Mouse (Mus musculus) heart, adult 11 months (tissue): ENCODE measurements around the gene Csnk1g2.
"Not testable (repeated sequence)": the region's sequence is repeated elsewhere in the genome, so short reads cannot be mapped to it uniquely, and the experiment has no call there.

Experiments
- DNase-seq: peaks from one replicate; pipeline ENCODE4 v3.0.0; 2022

Gene Csnk1g2

DNA sequence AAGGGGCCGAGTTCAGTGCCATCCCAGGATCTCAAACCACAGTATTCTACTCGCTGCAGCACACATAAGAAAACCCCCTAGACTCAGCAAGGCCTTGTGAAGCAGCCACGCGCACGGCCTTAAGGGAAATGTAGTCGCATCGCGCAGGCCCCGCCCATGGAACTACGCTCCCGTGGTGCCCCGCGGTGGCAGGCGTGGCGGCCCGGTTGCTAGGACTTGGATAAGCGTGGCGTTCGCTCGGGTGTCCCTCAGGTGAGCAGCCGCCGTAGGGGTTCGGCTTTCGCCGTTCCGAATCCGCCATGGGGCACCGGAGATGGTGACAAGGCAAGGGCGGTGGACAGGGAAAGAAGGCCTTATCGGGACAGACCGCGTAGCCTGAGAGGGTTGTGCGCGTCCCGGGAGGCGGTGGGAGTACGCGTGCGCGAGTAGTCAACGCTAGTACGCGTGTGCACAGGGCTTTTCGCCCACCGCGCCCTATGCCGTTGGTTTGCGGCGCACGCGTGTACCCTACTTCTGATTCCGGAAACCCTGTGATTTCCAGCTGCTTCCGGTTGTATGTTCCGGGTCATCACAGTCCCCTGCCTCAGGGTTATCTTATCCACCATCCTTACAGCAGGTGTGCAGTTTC, 19.8 kb upstream of the Csnk1g2 start, which contains the start of the genes Scamp4 and Adat3:
Gene Scamp4 (plus strand): TSS at position 175 of the 628 bp plus-strand sequence.
Gene Adat3 (plus strand): TSS at position 183 of the 628 bp plus-strand sequence.
- DNase-seq = peak; percentile 99

DNA sequence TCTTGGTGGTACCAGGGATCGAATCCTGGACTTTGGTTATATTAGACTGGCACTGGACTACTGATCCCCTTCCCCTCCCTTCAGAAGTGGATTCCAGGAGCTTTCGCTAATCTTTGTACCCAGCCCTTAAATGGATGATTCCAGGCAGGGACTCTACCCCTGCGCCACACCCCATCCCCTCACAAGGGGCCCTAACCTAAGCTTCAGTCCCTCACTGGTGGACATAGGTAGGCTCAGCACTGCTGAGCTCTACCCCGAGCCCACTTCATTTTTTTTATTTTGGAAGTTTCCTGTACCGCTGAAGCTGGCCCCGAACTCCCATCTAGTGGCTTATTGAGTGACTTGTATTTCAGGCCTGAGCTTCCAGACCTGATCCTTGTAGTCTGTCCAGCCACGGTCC, 19.3 kb upstream of the Csnk1g2 start:
- DNase-seq = no peak

DNA sequence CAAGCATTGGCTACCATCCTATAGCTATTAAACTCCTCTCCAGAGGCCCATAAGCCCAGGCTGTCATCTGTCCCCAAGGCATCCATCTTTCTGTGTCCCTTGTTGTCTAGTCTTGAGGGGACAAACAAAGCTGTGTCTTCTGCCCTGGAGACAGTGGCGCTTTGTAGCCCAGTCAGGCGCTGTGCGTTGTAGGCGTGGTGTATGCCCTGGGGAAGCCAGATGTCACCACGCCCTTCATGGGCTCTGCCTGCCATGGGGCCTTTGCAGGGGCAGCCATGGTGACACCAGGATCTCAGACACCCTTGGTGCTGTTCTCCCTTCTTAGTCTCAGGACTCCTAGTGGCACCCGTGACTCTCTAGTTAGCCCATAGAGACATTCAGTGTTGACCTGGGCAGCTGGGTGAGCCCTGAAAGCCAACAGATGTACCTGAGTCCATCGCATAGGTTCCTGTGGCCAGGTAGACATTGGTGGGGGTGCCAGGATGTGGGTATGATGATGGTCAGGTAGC, 18.6 kb upstream of the Csnk1g2 start:
- DNase-seq = no peak

DNA sequence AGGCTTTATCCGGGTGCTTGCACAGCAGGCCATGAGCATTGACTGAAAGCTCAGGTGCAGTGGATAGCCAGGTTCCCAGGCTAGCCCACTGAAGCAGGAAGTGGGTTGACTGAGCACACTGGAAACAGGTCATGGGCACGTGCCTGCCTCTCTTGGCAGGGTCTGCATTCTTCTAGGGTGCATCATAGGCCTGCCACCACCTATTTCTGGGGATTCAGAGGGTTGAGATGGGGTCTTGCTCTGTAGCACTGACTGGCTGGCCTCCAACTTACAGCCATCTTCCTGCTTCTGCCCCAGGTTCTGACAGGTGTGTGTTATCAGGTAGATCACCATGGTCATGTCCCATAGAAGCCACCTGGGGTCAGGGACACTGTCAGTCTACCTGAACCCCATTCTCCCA, 17.6 kb upstream of the Csnk1g2 start:
- no peak for DNase-seq

DNA sequence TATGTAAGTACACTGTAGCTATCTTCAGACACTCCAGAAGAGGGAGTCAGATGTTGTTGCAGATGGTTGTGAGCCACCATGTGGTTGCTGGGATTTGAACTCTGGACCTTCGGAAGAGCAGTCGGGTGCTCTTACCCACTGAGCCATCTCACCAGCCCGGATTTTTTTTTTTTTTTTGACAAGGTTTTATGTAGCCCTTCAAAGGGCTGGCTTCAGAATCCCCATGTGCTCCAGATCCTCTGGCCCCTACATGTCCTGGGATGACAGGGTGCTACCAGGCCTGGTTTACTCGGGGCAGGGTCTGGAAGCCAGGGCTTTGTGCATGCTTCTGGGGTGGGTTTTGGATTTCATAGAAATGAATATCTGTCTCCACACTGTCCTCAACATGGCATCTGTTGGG, 16.9 kb upstream of the Csnk1g2 start, which contains the start of gene Gm49322:
Gene Gm49322 (plus strand): TSS at position 301 of the 400 bp plus-strand sequence.
- DNase-seq = not testable (repeated sequence)

DNA sequence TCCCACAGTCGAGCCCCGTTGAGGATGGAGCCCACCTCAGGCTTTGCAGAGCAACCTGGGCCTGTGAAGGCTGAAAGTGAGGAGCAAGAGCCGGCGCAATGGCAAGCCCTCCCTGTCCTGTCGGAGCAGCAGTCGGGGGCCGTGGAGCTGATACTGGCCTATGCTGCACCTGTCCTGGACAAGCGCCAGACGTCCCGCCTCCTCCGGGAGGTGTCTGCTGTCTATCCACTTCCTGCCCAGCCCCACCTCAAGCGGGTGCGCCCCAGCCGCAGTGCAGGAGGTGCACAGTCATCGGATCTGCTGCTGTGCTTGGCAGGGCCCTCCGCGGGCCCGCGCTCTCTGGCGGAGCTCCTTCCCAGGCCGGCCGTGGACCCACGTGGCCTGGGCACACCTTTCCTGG, 16.3 kb upstream of the Csnk1g2 start:
- no peak for DNase-seq

DNA sequence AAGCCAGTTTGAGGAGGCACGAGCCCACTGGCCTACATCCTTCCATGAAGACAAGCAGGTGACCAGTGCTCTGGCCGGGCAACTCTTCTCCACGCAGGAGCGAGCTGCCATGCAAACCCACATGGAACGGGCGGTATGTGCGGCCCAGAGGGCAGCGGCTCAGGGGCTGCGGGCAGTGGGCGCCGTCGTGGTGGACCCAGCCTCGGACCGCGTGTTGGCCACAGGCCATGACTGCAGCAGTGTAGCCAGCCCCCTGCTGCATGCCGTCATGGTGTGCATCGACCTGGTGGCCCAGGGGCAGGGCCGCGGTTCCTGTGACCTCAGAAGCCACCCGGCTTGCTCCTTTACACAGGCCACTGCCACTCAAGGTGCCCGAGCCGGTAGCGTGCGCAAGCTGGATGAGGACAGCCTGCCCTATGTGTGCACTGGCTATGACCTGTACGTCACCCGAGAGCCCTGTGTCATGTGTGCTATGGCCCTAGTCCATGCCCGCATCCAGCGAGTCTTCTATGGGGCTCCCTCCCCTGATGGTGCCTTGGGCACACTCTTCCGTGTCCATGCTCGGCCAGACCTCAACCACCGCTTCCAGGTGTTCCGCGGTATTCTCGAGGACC, 15.8 kb upstream of the Csnk1g2 start:
- DNase-seq = peak; percentile 92

DNA sequence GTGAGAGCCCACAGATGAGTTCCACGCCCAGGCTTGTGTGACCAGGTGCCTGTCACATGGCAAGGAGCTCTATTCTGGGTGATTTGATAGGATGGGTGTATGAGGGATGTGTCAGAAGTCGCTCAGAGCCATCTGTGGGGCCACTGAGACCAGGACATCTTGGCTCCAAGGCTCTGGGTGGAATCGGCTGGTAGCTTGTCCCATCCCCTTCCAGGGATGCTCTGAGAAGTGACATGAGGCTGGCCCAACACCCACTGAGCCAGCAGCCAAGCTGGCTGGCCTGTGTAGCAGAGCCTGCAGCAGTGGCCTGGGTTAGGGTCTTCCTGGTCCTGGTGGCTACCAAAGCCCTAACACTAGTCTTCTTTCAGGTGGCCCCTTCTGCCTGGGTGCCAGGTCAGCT, 14.2 kb upstream of the Csnk1g2 start:
- no peak for DNase-seq

DNA sequence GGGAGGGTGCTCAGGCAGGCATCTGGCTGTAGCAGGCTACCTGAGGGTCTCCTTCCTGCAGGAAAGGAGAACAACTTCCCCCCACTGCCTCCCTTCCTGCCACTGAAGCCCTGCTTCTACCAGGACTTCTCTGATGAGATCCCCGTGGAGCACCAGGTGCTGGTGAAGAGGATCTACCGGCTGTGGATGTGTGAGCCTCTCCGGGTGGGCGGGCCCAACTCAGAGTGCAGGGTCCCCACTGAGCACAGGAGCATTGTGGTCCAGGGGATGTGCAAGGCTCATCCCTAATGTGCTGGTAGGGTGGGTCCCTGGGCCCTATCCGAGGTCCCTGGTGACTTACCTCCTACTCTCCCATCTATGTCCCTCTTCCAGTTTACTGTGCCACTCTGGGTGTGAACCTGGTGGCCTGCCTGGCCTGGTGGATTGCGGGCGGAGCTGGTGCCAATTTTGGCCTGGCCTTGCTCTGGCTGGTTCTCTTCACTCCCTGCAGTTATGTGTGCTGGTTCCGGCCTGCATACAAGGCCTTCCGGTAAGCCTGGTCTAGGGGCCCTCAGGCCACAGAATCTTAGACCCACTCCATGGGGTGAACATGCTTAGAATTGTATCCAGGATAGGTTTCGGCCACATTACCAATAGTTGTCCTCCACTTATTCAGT, 13.2 kb upstream of the Csnk1g2 start:
- peak; percentile 89 for DNase-seq

DNA sequence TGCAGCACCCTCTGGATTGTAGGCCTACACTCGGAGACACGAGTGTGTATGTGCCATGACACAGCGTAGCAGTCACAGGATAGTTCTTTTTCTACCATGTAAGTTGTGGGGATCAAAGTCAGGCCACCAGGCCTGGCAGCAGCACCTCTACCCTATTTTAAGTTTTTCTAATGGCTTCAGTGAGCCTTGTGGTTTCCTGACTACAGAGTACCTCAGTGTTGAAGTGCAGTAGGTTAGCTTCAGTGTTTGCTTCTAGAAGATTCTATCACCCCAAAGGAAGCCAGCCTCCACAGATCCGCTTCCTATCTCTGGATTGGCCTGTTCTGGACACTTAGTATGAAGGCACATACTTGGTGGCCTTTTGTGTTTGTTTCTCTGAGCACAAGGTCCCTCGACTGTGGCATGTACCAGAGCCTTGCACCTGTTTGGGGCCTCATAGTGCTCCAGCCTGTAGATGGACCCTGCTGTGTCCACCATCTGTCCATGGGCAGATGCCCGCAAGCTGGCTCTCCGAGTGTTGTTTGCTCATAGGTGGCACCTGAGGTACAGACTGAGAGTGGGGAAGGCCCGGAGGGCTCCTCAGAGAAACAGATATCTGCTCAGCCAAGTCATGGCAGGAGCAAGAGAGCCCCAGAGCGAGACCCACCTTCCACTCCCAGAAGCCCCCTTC, 12.4 kb upstream of the Csnk1g2 start:
- no peak for DNase-seq

DNA sequence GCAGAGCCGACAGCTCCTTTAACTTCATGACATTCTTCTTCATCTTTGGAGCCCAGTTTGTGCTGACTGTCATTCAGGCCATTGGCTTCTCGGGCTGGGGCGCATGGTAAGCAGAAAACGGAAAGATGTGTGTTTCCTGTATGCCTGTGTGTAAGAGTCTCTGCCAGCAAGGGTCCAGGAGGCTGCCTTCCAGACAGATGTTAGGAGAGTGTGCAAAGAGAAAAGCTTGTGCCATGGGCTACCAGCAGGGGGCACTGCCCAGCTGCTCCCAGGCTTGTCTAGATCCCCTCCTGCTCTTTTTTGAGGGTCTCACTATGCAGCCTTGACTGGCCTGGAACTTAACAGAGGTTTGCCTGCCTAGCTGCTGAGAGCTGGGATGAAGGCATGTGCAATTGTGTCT, 11.6 kb upstream of the Csnk1g2 start:
- DNase-seq = no peak

DNA sequence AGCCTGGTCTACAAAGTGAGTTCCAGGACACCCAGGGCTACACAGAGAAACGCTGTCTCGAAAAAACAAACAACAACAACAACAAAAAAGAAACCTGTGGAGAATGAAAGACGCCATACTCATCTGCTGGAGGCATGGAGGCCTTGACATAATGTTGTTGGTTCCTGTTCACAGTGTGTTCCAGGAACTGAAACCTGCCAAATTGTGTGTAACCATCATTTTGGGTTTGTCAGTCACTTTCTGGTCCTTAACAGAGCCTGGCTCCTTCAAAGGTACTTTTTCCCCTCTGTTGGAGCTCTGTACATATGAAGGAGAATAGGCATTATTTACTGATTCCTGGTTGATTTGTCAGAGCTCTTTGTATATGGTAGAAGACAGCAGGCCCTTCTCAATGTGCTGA, 10.7 kb upstream of the Csnk1g2 start:
- DNase-seq = no peak

DNA sequence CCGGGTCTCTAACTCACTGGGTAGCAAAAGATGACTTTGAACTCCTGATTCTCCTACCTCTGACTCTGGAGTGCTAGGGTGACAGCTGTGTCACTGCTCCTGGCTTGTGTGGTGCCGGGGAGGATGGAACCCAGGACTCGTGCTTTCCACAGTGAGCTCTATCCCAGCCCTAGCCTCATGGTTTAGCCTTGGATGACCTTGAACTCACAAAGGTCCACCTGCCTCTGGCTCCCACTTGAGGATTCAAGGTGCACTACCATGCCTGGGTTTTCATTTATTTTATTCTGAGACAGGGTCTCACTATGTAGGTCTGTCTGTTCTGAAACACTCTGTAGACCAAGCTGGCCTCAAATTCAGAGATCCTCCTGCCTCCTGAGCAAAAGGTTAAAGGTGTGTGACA, 8.8 kb upstream of the Csnk1g2 start:
- no peak for DNase-seq

DNA sequence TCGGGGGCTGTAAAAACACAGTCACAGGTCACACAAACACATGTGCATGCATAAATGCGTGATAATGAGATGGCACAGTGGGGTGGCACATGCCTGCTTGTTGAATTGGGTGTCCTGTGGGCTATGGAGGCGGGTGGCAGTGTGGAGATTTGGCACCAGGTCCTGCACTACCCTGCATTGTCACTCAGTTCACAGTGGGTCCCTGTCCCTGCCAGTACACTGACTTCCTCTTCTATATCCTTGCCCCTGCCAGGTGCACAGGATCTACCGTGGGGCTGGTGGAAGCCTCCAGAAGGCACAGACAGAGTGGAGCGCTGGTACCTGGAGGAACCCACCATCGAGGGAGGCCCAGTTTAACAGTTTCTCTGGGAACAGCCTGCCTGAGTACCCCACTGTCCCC, 8.3 kb upstream of the Csnk1g2 start:
- DNase-seq = peak; percentile 89

DNA sequence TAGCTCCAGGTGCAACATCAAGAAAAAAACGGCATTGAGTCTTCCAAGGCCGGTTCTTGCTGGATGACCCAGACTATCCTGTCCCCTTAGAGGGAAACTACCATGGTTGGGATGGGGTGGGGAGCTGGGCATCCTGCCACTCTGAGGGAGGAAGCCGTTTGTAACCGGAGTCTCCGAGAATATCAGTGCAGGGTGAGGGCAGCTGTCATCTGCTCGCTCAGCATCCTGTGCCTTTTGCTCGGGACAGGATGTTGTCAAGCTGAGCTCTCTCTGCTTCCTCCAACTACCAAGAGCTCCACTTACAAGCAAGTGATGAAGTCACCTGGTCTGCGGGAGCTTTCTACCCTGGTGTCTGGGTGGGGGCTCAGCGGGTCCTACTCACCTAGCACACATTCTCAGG, 4.5 kb upstream of the Csnk1g2 start:
- DNase-seq = peak; percentile 95

DNA sequence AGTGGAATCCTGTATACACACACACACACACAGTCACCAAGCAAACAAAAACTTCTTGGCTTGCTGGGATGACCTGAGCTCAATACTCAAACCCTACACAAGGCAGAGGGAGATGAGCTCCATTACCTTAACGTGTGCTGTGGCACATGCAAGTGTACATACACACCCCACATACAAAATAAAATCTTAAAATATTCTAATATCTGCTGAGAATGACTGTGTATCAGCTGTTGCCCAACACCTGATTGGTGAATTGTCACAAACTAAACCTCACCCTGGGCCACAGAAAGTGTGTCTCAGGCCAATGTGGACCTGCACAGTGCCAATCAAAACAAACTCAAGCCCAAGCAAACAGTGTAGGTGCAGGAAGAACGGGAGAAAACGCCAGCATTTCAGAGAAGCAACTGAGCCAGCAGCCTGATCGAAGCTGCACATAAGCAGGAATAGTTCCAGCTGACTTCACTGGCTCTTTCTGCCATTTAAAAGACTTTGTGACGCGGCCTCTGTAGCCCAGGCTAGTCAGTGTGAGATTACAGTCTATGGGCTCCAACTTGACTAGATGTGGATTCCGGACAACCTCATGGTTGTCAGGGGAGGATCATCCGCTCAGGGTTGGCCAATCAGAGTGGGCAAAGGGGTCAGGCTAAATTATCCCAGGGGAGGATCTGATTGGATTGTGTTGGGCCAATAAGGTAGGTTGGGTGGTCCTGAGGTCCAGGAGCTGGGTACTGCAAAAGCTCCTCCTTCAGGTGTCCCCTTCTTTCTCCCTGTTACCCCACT, 3.0 kb upstream of the Csnk1g2 start:
- DNase-seq = peak; percentile 91

DNA sequence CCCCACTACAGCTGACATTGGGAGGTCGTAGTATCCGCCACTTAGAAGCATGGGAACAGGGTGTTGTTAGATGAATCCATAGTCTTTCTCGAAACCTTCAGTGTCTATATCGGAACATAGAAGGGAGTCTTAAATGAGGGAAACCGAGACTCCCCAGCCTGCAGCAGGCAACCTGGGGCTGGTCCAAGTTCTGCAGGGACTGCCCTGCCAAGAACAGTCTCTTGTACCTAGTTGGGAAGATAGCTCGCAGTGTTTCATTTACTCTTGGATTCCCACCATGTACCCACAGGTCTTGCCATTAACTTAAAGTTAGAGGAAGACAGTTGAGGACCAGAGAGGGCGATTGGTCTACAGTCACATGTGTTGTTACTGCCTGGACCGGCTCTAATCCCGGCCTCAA, 2.3 kb upstream of the Csnk1g2 start:
- DNase-seq = no peak

DNA sequence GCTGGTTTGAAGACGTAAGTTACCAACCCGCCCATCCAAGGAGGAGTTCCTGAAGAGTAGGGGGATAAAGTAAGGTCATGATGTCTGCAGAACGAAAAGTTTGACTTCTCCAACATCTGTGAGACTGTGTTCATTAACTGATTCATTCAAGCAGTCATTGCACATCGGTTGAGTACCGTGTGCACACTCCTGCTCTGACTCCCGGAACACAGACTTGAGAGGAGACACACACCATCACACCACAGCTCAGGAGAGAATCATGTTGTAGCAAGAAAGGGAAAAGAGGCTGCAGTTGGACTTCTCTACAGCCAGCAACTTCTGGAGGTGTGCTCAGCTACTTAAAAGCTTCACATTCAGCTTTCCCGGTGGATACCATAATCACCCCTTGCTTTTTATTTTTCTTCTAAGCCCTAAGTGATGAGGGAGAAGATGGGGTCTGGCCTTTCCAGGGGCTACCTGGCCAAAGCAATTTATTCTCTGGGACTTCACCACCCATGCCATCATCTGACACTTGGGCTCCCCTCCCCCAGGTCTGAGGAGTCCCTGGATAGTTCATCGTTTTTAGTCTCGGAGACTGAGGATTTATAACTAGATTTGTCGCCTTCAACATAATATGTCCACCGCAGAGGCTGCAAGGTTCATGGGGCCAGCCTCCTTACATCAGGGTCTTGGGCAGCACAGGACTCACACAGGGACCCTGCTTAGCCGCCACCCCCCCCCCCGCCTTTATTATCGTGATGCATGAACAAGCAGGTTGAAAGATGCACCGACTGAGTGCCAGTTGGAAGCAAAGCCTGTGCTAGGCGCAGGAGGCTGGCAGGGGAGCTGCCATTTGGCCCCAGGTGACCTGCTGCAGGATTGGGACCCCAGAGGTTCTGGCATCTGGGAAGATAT, 1.6 kb upstream of the Csnk1g2 start:
- peak; percentile 96 for DNase-seq

DNA sequence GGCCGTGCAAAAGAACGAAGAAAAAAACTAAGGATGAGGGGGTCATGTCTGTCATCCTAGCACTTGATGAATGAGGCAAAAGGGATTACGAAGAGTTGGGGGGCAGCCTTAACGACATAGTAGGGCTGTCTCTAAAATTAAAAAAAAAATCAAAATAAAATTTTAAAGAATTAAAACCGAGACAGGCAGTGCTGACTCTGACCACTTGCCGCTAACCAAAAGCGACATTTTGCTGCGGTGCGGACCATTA, 1.0 kb upstream of the Csnk1g2 start:
- no peak for DNase-seq

DNA sequence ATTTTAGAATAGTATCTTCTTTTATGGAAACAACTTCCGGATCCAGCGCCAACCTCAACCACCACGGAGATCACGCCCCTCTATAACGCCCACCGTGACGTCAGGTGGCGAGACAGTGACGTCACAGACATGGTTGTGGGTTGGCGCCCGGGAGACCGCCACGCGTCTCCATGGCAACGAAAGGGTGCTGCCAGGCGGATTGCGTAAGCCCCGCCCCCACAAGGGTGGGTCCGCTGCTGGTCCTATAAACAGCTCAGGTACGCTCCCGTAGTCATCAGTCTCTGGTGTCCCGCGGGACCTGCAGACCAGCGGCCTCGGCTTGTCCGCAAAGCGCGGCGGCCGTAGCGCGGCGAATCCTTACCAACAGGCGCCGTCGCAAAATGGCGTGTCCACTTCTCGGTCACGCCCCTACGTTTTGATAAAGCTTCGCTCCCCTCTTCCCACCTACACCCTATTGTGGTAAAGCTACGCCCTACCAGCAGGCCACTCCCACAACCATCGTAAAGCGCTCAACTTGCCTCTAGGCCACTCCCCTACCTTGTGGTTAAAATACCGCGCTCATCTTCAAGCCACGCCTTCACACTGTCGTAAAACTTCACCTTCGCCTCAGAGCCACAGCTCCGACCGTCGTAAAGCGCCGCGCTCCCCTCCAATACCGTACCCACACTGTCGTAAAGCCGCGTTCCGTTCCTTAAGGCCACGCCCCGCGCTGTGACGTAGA, 538 bp upstream of the Csnk1g2 start:
- DNase-seq = peak; percentile 100
